Mouse (Mus musculus) kidney, embryonic 16.5 days (tissue): ENCODE results near the gene Txndc9. TPM values are rescaled to one million over a fixed set of nuclear protein-coding genes. Genes with fewer than 3 reads are reported as not detected.

Experiments used
- ATAC-seq: fragments of 200-750 bp; cut with Nextera tagmentation; 2 replicates; pipeline ENCODE4 v1.8.0; 2017; ENCODE audit warnings: moderate TSS enrichment; ENCODE audit not compliant: low FRiP score, low TSS enrichment
- H3K27ac ChIP-seq: fragments of 300-500 bp; sonication (generic); 2 replicates; pipeline ENCODE4 v1.5.1; 2014; ENCODE audit warnings: low read length
- H3K27me3 ChIP-seq: fragments of 300-500 bp; sonication (generic); 2 replicates; pipeline ENCODE4 v1.6.1; 2014; ENCODE audit warnings: low read length, control low read depth, mixed read lengths; ENCODE audit not compliant: insufficient read depth
- H3K36me3 ChIP-seq: fragments of 300-500 bp; sonication (generic); 2 replicates; pipeline ENCODE4 v1.6.1; 2014; ENCODE audit warnings: low read length, control low read depth, mixed read lengths; ENCODE audit not compliant: insufficient read depth
- H3K4me1 ChIP-seq: fragments of 300-500 bp; sonication (generic); 2 replicates; pipeline ENCODE4 v1.6.1; 2014; ENCODE audit warnings: low read length, control low read depth, mixed read lengths; ENCODE audit not compliant: insufficient read depth
- H3K4me2 ChIP-seq: fragments of 300-500 bp; sonication (generic); replicated peaks from 2 replicates; pipeline ENCODE4 v1.6.1; 2014; ENCODE audit warnings: low read depth, low read length
- H3K4me3 ChIP-seq: fragments of 300-500 bp; sonication (generic); 2 replicates; pipeline ENCODE4 v1.5.1; 2014; ENCODE audit warnings: mild to moderate bottlenecking, low read length
- H3K9ac ChIP-seq: fragments of 300-500 bp; sonication (generic); replicated peaks from 2 replicates; pipeline ENCODE4 v1.6.1; 2014; ENCODE audit warnings: low read length
- H3K9me3 ChIP-seq: fragments of 300-500 bp; sonication (generic); 2 replicates; pipeline ENCODE4 v1.6.1; 2016; ENCODE audit warnings: low read length, control low read depth
- WGBS: fragments of 180-500 bp; shearing (Covaris S2); extraction: QIAGEN DNeasy Blood & Tissue Kit; methylation state at CpG from one replicate; pipeline ENCODE4 v1.1.7; 2014; 5-methylcytosine and 5-hydroxymethylcytosine counted together
- polyA plus RNA-seq: library from polyadenylated mRNA; unstranded; fragments of >200 nt; fragmentation: Nextera tagmentation; extraction: Ambion mirVana; gene quantifications from 2 replicates; pipeline ENCODE4 v1.2.1, GENCODE M21; 2015

The Txndc9 gene
- polyA plus RNA-seq, 1 experiment from 2014 or later = 136 TPM

- no peak overlapping the region for H3K4me2 ChIP-seq
- H3K27ac ChIP-seq = no peak overlapping the region
- no peaks in the 10 kb centered on the region for H3K27me3 ChIP-seq
- 86% methylated on average over 2 of the region's 2 CpGs for WGBS
- H3K9ac ChIP-seq = no peak overlapping the region
- ATAC-seq = no peak
- no peaks in the 10 kb centered on the region for H3K36me3 ChIP-seq
- no peaks in the 10 kb centered on the region for H3K9me3 ChIP-seq
- H3K4me3 ChIP-seq = no peak overlapping the region
- no peaks in the 10 kb centered on the region for H3K4me1 ChIP-seq
Observed at GRCm38 (mm10) chr1:37955251-37955650, 42.4 kb downstream of the Txndc9 start.

- Histone ChIP-seq H3K9ac (no peak overlapping the region), H3K27ac (no peak overlapping the region), H3K9me3 (no peaks in the 10 kb centered on the region), H3K4me2 (no peak overlapping the region), H3K4me3 (no peak overlapping the region), H3K36me3 (no peaks in the 10 kb centered on the region), H3K27me3 (no peaks in the 10 kb centered on the region), H3K4me1 (no peaks in the 10 kb centered on the region)
- 81% methylated on average over 7 of the region's 7 CpGs for WGBS
- ATAC-seq = no peak
Observed at GRCm38 (mm10) chr1:37954786-37955185, 42.9 kb downstream of the Txndc9 start.

- no peak overlapping the region for H3K4me3 ChIP-seq
- 74% methylated on average over 2 of the region's 2 CpGs for WGBS
Observed at GRCm38 (mm10) chr1:37948906-37949305, 48.8 kb downstream of the Txndc9 start.

More at GRCm38 (mm10) chr1:37948906-37949305, 48.8 kb downstream of the Txndc9 start:
- H3K36me3 ChIP-seq = no peaks in the 10 kb centered on the region
- no peak overlapping the region for H3K4me2 ChIP-seq
- no peaks in the 10 kb centered on the region for H3K9me3 ChIP-seq
- no peaks in the 10 kb centered on the region for H3K27me3 ChIP-seq
- no peak overlapping the region for H3K27ac ChIP-seq
- no peaks in the 10 kb centered on the region for H3K4me1 ChIP-seq
- no peak for ATAC-seq
- H3K9ac ChIP-seq = no peak overlapping the region

Other genes with a start within 250 kb of the Txndc9 start
- gene Tsga10, start 131.5 kb downstream of the Txndc9 start, polyA plus RNA-seq = 6.4 and 6.9 TPM in 2 replicates
- 9.6 and 9.7 TPM in 2 replicates for gene Lipt1, start 126.2 kb downstream of the Txndc9 start, polyA plus RNA-seq
- gene Mitd1, start 107.5 kb downstream of the Txndc9 start, polyA plus RNA-seq = 23.9 and 27.4 TPM in 2 replicates
- 228 and 234 TPM in 2 replicates for gene Mrpl30, start 107.4 kb downstream of the Txndc9 start, polyA plus RNA-seq
- not detected in 2 replicates for gene Lyg2, start 81.4 kb downstream of the Txndc9 start, polyA plus RNA-seq
- gene Lyg1, start 40.1 kb downstream of the Txndc9 start, polyA plus RNA-seq = not detected in 2 replicates
- gene Eif5b, start 117 bp upstream of the Txndc9 start, polyA plus RNA-seq = 21.4 and 27.1 TPM in 2 replicates
- 18.2 and 22.8 TPM in 2 replicates for gene Rev1, start 131.9 kb upstream of the Txndc9 start, polyA plus RNA-seq